Mouse (Mus musculus): ENCODE data around the gene Cald1.

- no peak for TF ChIP-seq CTCF (IDR thresholded peaks at IDR 0.05; ENCODE audit: control insufficient read depth, insufficient read depth, low read length)
- TF ChIP-seq POLR2A (IDR thresholded peaks at IDR 0.05; ENCODE audit: borderline replicate concordance, control insufficient read depth, low read depth, low read length), result no peak
These were observed 66.4 kb downstream of the Cald1 start for GRCm38 (mm10) chr6:34664749-34665148.
